Mouse (Mus musculus): ENCODE measurements at regions not wholly inside any gene's neighbourhood (a gene's known extent, or its start where the extent isn't known, plus 50 kb on each side); places are given as distances from the start of the nearest gene placed in this dataset.

DNA sequence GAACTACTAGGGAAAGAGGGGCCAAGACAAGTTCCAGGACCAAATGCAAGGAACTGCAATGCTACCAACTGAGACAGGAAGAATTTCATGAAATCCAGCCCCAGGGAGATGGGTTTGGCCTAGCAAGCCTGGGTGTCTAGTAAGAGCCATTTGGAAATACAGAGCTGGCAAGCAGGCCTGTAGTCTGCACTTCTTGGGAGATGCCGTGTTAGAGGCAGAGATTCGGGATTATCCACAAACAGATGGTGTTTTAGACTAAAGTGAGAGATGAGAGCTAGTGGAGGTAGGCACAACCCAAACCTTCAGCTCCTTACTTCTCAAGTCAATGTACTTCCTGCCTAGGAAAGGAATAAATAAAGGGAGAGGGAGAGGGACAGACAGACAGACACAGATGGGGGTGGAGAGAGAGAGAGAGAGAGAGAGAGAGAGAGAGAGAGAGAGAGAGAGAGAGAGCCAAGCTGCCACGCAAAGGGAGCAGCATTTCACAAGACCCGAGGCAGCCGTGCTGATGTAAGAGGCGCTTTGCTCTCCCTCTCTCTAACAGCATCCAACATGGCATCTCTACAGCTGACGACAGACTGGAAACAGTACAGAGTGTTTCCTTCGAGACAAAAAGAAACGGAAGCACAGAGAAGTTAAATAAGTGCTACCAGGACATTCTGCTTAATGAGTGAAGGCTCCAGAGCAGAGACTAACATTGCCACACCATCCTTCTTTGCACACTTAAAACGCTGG lies 182.9 kb downstream of the Irs2 start:
- peak in 1 of 2 experiments; percentile 53 for DNase-seq (ENCODE audit: low spot score in 2 of 2)

DNA sequence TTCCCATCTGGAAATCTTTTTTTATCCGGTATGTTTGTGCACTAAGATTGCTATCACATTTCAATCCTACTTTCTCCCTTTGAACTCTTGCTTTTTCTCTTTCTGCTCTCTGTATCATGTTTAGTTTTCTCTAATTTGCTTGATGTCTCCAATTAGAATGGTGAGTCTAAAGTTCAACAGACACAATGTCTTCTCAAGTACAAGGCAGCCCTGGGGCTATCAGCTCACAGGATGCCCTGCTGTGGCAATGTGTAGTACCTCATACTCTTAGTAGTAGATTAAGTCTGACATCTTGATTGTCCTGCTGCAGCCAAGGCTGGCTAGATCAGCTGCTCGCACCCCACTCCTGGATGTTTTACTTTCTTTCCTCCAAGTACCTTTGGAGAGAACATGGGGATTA lies 186.4 kb downstream of the Irs2 start:
- DNase-seq (ENCODE audit: low spot score in 2 of 2), result no peak

DNA sequence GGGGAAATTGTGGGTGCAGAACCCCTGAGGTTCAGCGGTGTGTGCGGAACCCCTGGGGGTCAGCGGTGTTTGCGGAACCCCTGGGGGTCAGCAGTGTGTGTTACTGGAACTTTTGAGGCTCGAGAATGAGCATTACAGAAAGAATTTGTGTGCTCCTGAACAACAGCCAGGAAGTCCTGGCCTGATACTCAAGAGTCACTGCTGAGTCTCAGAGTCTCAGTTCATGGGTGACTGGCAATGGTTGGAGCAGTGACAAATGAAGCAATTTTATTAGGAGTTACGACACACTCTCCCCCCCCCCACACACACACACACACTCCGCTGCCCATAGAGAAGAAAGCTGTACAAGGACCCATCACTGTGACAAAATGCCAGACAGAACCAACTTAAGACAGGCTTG lies 193.8 kb downstream of the Irs2 start:
- DNase-seq (ENCODE audit: low spot score in 2 of 2), result no peak

DNA sequence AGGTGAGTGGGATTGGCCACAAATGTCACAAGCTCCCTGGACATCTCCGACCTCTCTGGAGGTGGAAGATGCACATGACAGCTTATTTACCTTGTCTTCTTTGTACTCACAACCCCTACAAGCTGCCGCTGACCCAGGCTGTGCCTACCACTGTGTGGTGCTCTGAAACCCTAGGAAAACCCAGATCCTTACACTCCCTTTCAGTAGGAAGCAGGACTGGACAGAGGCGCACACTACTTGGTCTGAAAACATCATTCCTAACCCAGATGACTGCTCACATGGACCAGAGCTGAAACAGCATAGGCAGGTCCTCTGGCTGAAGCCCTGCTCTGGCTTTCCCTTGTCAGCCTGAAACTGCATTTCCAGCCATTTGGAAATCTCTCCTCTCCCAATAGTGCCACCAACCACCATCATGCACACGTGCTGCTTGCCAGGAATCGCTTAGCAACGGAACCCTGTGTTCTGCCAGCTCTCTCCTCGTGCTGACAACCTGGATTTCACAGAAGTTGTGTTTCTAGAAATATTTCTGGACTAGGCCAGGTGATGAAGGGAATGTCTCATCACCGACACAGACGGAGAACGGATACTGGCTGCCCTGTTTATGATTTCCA lies 196.1 kb downstream of the Irs2 start:
- peak; percentile 79 to 85 for DNase-seq (ENCODE audit: low spot score in 2 of 2)

DNA sequence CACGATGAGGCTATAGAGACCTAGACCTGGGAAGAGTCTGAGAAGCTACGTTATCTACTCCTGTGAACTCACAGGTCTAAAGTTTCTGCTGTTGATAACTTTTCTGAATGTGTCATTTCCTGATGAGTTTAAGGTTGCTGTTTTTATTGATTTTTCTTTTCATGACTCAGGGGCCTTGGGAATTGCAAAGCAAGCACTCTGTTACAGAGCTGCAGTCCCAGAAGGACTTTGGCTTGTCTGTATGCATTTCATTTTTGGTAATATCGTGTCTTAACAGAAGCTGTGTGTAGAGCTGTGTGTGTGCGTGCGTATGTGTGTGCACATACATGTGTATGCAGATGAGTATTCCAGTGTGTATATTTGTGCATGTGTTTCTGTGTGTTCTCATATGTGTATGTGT lies 201.2 kb downstream of the Irs2 start:
- no peak for DNase-seq (ENCODE audit: low spot score in 2 of 2)

DNA sequence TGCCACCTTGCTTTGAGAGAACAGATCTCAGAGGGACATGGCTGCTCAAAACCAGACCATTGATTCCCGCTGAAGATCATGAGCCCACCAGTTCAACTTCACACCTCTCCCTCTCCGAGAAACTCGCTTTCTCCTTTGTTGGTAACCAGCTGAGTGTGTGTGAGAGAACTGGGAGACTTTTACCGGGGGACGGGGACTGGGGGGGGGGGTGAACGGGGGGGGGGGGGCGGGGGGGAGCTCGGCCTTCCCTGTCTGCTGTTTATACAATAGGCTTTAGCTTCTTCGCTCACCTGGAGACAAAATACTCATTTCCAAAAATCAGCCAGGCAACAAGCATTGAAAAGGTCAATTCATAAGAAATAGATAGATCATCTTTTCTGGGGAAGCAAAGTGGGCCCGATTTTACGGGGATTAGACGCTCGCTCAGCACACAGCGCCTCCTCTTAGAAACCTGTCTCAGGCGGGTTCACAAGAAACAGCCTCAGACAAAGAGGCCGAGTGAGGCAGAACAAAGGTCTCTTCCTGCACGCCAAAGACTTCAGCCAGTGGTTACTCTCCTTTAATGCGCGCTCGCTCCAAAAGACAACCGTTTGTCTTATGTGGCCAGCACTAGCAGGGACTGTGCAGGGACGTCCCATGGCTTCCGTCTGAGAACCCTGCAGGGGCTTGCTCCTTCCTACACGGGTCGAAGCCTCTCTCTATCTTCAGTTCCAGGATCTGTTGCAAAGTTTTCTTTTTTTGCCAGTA lies 202.7 kb downstream of the Irs2 start:
- DNase-seq (ENCODE audit: low spot score in 2 of 2), result no peak

DNA sequence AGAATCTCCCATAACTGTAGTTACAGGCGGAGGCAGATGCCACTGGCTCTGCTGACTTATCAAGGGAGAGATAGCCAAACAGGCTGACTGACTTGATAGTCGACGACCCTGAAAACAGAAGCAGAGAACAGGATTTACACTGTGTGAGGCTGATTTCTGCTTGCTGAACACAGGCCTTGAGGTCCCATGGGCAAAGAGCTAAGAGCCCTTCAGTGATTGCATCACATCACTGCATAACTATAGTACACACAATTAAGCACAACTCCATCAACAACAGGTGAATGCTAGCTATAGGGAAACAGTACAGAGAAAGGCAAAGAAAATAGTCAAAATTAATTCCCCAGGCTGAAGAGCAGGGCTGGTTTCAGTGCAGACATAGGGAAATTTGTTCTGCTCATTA lies 203.3 kb downstream of the Irs2 start:
- DNase-seq (ENCODE audit: low spot score in 2 of 2), result no peak

DNA sequence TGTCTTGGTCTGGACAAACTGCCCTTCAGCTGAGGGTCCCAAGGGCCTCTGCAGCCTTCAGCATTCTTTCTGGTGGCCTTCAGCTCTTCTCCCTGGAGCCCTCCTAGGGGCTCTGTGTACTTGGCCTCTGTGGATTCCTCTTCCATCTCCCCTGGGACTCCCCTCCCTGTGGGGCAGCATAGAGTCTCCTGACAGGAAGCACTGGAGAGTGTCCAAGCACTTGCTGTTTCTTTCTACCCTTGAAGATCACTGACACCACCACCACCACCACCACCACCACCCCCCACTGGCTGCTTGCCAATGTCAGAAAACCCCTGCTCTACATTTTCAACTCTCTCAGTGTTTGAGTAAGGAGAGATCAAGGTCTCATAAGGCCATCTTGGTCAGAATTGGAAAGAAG lies 206.3 kb downstream of the Irs2 start:
- no peak for DNase-seq (ENCODE audit: low spot score in 2 of 2)

DNA sequence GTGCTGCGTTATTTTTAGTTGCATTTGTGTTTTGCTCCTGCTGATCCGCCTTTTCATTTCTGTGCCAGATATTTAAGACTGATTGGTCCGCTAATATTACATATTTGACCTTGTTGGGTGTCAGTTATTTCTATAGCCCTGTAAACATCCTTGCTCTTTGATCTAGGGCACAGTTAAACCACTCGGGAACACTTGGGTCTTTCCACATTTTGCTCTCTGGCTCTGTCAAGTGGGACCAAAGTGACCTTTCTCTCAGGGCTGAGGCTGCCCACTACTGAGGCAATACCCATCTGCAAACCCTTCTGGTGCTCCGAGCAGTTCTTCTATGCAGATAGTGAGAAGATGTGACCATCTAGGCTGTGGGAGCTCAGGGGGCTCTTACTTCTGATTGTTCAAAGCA lies 206.7 kb downstream of the Irs2 start:
- no peak for DNase-seq (ENCODE audit: low spot score in 2 of 2)

DNA sequence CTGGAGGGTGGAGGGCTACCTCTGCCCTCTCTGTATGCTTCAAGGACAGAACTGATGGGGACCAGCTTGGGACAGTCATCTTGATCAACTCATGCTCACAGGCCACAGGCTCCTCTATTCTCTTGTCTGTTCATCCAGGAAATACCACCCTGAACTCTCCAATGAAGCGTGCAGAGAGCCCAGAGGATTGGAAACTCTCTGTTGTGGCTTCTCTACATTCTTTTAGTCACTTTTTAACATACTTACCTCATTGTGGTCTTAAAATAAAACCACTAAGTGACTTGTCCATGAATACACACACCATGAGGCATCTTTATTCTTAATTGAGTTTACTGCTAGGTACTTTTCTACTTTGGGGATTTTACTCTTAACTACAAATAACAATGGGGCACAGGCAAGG lies 209.8 kb downstream of the Irs2 start:
- DNase-seq (ENCODE audit: low spot score in 2 of 2), result no peak

DNA sequence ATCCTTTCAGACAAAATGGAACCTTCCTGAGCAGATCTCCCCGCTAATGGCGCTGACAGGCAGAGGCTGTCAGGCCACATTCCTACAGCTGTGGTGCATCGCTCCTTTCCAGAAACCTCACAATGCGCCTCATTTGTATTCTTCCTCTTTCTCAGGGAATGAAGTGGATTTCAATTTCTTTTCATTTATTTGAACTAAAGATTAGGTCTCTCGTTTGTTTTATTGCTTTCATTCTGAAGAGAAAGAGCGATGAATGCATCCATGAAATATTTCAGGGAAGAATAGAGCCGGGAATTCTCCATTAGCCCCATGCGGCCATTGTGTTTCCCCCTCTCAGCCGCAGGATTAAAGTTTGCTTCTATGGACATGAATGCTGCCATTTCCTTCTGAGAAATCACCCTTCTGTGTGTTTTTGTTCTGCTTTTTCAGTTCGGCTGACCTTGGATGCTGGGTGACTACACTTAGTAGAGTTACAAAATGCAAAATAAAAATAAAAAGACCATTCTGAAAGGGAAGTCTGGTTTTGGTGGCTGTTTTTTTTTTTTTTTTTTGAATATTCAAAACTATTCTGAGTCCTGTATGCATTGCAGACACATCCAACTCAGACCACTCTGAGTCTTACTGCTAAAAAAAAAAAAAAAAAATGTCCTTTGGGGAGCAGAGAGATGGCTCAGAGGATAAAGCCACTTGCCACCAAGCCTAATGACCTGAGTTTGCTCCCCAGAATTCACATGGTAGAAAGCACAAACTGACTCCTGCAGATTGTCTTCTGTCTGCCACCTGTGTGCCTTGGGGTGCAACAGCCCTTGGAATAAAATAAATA lies 213.7 kb downstream of the Irs2 start:
- DNase-seq (ENCODE audit: low spot score in 2 of 2), result no peak

DNA sequence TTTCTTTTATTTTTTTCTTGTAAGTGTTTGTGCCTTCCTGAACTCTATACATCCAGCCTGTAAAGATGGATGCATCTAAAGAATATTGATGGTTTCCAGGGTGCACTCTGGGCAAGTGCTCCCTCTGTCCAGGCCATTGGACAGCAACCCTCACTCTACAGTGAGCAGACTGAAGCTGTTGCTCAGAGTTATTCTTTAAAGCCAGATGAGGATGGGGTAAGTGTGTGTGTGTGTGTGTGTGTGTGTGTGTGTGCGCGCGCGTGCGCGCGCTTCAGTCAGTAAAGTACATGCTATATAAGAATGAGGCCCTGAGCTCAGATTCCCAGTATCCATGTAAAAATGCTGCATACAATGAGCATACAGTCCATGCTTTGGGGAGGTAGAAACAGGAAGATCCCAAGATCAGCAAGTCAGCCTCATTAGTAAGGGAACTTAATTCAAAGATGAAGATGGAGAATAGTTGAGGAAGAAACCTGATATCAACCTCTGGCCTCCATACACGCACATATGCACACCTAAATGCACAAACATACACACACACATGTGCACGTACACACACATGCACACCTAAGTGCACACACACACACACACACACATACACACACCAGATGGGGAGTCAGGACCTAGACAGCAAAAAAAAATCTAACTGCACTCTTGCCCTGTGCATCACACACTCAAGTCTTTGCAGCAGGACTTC lies 214.4 kb downstream of the Irs2 start:
- no peak for DNase-seq (ENCODE audit: low spot score in 2 of 2)

DNA sequence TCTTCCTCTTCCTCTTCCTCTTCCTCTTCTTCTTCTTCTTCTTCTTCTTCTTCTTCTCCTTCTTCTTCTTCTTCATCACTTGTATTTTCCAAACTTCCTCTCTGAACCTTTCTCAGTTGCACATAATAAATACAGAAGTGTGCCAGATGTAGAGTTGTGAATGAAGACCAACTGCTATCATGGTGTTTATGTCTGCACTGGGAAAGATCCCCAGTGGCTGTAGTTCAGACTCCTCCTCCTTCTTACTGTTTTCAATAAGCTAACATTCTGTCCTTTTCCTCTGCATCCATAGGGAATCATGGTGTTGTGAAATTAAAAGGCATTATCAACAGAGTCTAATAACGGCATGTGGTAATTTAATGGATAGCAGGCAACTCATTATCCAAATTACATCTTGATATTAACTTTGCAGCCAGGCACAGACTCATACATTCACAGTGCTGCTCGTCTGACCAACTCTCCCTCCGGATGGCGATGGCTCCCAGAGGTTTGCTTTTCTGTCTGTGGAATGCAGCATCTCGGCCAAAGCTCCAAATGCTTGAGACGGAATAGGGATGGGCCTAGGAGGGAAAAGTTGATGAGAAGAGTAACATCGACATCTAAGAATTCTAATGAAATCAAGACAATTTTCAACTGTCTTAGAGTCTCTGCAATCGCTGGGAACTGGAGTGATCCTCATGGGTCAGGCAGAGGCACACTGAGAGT lies 219.6 kb downstream of the Irs2 start:
- no peak for DNase-seq (ENCODE audit: low spot score in 2 of 2)

DNA sequence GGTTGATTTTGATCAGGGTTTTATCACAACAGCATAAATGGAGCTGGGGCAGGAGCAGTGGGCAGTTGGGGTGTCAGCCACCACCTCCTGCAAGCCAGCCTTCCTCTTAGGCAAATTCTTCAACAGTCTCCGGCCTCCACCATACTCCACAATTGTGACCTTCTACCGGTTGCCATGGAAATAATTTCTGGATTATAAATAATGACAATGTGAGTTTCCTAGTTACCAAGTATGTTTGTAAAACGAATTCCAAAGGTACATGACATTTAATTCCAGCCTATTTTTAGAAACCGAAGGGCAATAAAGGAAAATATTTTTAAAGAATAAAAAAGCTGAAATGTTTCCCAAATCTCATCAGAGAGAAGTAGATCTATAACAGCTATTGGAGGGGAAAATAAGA lies 222.5 kb downstream of the Irs2 start:
- no peak for DNase-seq (ENCODE audit: low spot score in 2 of 2)

DNA sequence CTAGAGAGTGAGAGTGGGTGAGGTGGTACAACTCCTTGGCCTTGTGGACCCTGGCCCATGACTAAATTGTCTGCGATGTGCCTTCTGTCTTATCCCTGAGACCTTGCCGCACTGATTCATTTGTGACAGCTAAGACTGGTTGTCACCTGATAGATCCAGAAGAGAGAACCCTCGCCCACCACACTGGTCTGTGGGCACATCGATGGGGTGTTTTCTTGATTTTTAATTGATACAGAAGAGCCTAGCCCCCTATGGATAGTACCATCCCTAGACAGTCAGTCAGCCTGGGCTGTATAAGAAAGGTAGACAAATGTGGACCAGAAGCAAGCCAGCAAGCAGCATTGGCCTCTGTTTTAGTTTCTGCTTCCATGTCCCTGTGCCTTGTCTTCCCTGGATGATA lies 222.9 kb downstream of the Irs2 start:
- DNase-seq (ENCODE audit: low spot score in 2 of 2), result no peak

DNA sequence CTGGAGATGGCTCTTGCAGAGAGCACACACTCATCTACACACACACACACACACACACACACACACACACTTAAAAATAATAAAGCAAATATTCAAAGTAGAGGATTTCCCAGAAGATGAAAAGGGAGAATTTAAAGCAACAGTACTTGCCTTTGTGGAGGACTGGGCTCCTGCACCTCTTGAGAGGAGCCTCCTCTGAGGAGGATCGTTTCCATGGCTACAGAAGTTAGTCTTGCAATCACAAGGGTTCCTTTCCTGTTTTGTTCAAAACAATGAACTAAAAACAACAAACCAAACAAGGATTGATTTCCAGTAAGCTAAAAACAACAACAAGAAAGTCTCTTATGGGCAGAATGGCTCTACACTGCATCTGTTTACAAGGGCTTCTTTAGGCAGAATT lies 223.8 kb downstream of the Irs2 start:
- DNase-seq (ENCODE audit: low spot score in 2 of 2), result no peak

DNA sequence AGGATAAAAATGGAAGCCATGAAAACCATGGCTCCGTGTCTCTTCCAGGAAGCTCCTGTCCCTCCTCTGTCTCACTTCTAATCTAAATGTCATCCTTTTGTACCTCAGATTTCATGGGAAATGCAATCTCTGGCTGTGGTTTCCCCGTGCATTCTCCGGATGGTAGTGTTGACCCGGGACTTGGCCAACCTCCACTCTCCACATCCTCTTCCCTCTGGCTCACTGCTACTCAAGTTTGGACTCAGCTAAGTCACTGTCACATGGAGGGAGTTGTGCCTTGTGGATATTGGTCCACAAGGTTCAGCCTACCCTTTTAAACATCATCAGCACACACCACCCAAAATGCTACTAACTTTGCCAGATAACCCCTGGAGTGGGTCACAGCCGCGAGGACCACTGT lies 226.4 kb downstream of the Irs2 start:
- DNase-seq (ENCODE audit: low spot score in 2 of 2), result no peak

DNA sequence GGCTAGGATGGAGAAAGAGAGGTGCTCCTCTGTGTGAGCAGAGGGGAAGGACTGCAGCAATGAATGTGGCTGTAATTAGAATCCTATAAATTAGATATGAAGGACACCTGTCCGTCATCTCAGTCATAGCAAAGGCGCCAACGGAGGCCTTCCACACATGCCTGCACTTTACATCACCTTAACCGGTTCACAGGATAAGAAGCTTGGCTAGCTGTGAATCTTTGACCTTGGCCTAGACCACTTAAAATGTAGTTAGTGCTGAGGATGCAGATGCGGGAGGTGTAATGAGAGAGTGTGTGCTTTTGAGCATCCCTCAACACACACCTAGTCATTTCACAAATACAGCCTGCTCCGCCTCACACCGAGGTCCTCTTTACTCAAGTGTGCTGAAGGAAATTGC lies 228.6 kb downstream of the Irs2 start:
- no peak for DNase-seq (ENCODE audit: low spot score in 2 of 2)

DNA sequence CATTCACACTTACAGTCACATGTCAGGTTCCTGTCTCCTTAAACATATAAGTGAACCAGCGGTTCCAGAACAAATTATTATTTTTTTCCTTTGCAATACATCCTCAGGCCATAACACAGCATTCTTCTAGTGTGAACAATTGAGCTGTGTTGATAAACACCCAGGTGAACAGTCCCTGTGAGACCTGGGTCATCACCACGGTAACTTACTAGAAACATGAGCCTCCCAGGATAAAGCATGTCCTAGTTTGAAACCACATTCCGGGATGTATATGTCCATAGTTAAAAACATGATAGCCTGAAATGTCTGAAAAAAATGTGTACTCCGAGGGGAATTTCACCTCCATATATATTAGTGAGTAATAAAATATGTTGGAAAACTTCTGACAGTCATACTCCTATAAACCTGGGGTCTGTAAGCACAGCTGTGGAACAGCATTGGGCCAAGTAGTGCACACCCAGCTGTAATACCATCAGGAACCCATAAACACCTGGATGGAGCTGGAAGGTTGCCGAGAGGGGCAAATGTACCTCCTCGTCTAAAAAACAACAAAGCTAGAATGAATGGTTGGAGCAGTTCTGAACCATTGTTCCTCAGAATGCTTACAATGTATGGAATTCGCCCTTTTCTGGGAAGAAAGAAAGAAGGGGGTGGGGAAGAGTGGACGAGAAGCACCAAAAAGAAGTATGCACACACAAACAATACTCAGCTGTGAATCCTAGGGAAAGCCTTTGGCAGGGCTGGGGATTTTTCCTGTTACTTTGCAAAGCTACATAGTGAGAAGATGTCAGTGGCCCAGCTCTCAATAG lies 232.9 kb downstream of the Irs2 start:
- DNase-seq (ENCODE audit: low spot score in 2 of 2), result no peak

DNA sequence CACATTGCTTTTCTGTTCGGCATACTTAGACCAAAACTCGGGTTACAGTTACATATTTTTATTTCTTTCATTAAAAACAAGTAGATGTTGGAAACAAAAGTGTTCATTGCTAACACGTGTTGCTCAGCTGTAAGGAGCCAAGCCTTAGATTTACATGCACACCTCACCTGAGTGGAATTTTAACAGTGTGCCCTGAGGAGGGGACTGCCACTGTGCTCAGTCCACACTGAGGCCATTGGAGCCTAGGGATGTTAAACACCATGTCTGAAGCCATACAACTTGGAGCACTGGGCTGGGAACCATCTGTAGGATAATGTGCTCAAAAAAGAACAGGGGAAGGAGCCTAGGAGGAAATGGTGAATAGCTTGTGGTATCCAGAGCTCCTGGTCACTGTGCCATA lies 233.5 kb downstream of the Irs2 start:
- no peak for DNase-seq (ENCODE audit: low spot score in 2 of 2)

Data from right cerebral cortex, postnatal 10 days (tissue).